8 mouse cellular contexts compared by ENCODE assay signal in genomic region chr5:62483521-62483920, GRCm38 (mm10).
DNase-seq lines count a peak whose midpoint lies in the region; ATAC-seq and TF ChIP-seq lines count a peak whose summit lies in the region.

No protein-coding gene starts in this region.

- no peaks in the 10 kb centered on the region for H3K27me3 ChIP-seq in lung, postnatal 0 days (replicated peaks; ENCODE audit: insufficient read depth, low read length)
- no peaks in the 10 kb centered on the region for H3K27me3 ChIP-seq in liver, embryonic 11.5 days (replicated peaks; ENCODE audit: control insufficient read depth, insufficient read depth, low read length)

- H3K4me1 ChIP-seq in lung, postnatal 0 days (ENCODE audit: insufficient read depth, low read depth, low read length): no peaks in the 10 kb centered on the region
- no peaks in the 10 kb centered on the region for H3K4me1 ChIP-seq in liver, embryonic 11.5 days (replicated peaks; ENCODE audit: control insufficient read depth, insufficient read depth, low read length)

- no peak overlapping the region for H3K4me2 ChIP-seq in lung, postnatal 0 days (replicated peaks; ENCODE audit: low read depth, low read length)
- no peak overlapping the region for H3K4me2 ChIP-seq in liver, embryonic 11.5 days

- intact Hi-C loops in left cerebral cortex, postnatal 25 days (cut with DNase I): loop anchor here (2.0 kb wide), 1 partner anchor 19 kb away; no protein-coding TSS in a partner anchor

- no peak overlapping the region for H3K4me3 ChIP-seq in lung, postnatal 0 days (ENCODE audit: low read depth, low read length)
- no peak overlapping the region for H3K4me3 ChIP-seq in liver, embryonic 11.5 days (ENCODE audit: low read depth, low read length)

- ATAC-seq in lung, postnatal 0 days: no peak
- no peak for ATAC-seq in liver, embryonic 11.5 days (replicated peaks; ENCODE audit: low FRiP score)

- no peak overlapping the region for H3K27ac ChIP-seq in lung, postnatal 0 days (ENCODE audit: low read length)
- H3K27ac ChIP-seq in liver, embryonic 11.5 days (ENCODE audit: low read depth, low read length): no peak overlapping the region

- no peak for TF ChIP-seq CTCF in lung, postnatal 0 days (IDR thresholded peaks at IDR 0.05)

- no peaks in the 10 kb centered on the region for H3K9me3 ChIP-seq in lung, postnatal 0 days (ENCODE audit: low read length)
- H3K9me3 ChIP-seq in liver, embryonic 11.5 days (ENCODE audit: control insufficient read depth, low read length): no peaks in the 10 kb centered on the region

- TF ChIP-seq EP300 in lung, postnatal 0 days (IDR thresholded peaks at IDR 0.05): no peak

- no peak overlapping the region for H3K9ac ChIP-seq in lung, postnatal 0 days (replicated peaks; ENCODE audit: low read depth)
- H3K9ac ChIP-seq in liver, embryonic 11.5 days (ENCODE audit: low read depth, low read length): no peak overlapping the region

- 23% methylated on average over 5 of the region's 5 CpGs for WGBS in lung, postnatal 0 days
- WGBS in liver, embryonic 11.5 days: 36% methylated on average over 5 of the region's 5 CpGs

- no peaks in the 10 kb centered on the region for H3K36me3 ChIP-seq in lung, postnatal 0 days (ENCODE audit: insufficient read depth, low read length)
- no peaks in the 10 kb centered on the region for H3K36me3 ChIP-seq in liver, embryonic 11.5 days (ENCODE audit: control insufficient read depth, insufficient read depth, low read length)

- DNase-seq in adrenal gland, postnatal 14 days: peak; percentile 40
- no peak for DNase-seq in adrenal gland, adult 8-10 months
- peak; percentile 20 for DNase-seq in lung, postnatal 14 days
- DNase-seq in lung, postnatal 0 days (ENCODE audit: low spot score): no peak
- peak; percentile 0 for DNase-seq in c-Kit-positive CD71-positive TER-119-positive erythroid progenitor cells, embryonic 14.5 days (ENCODE audit: low spot score)
- peak; percentile 31 for DNase-seq in liver, embryonic 11.5 days (ENCODE audit: low spot score)
- no peak for DNase-seq in left cerebral cortex, postnatal 25 days (ENCODE audit: low spot score in 2 of 2)
- no peak for DNase-seq in cerebellum, adult 9-11 months

Comparison
In these comparisons a context has a peak if more than half of its experiments do, and no peak if none do; other contexts are left out.
1. DNase-seq: peak in adrenal gland, postnatal 14 days (single experiment), lung, postnatal 14 days (single experiment), c-Kit-positive CD71-positive TER-119-positive erythroid progenitor cells, embryonic 14.5 days (single experiment) and liver, embryonic 11.5 days (single experiment); none in adrenal gland, adult 8-10 months (single experiment), lung, postnatal 0 days (single experiment), left cerebral cortex, postnatal 25 days (0 of 2) and cerebellum, adult 9-11 months (single experiment).